Mouse (Mus musculus) heart, embryonic 13.5 days (tissue): ENCODE results near the gene Atf6. TPM values are rescaled to one million over a fixed set of nuclear protein-coding genes. Genes with fewer than 3 reads are reported as not detected.

Source experiments
- ATAC-seq: fragments of 200-750 bp; cut with Nextera tagmentation; 2 replicates; pipeline ENCODE4 v1.8.0; 2017; ENCODE audit warnings: moderate TSS enrichment; ENCODE audit not compliant: insufficient number of reproducible peaks, low FRiP score, low TSS enrichment; ENCODE audit errors: extremely low read depth
- H3K27ac ChIP-seq: fragments of 300-500 bp; sonication (generic); replicated peaks from 2 replicates; pipeline ENCODE4 v1.5.1; 2015; ENCODE audit warnings: moderate library complexity, mild to moderate bottlenecking, inconsistent platforms
- H3K27me3 ChIP-seq: fragments of 300-500 bp; sonication (generic); replicated peaks from 2 replicates; pipeline ENCODE4 v1.6.1; 2015; ENCODE audit warnings: mild to moderate bottlenecking, inconsistent platforms
- H3K36me3 ChIP-seq: fragments of 300-500 bp; sonication (generic); 2 replicates; pipeline ENCODE4 v1.6.1; 2015; ENCODE audit warnings: mild to moderate bottlenecking, inconsistent platforms
- H3K4me1 ChIP-seq: fragments of 300-500 bp; sonication (generic); 2 replicates; pipeline ENCODE4 v1.6.1; 2015; ENCODE audit warnings: inconsistent platforms
- H3K4me2 ChIP-seq: fragments of 300-500 bp; sonication (generic); 2 replicates; pipeline ENCODE4 v1.6.1; 2015; ENCODE audit warnings: inconsistent platforms, mild to moderate bottlenecking, moderate library complexity
- H3K4me3 ChIP-seq: fragments of 300-500 bp; sonication (generic); 2 replicates; pipeline ENCODE4 v1.5.1; 2015; ENCODE audit warnings: moderate library complexity, mild to moderate bottlenecking, inconsistent platforms
- H3K9ac ChIP-seq: fragments of 300-500 bp; sonication (generic); 2 replicates; pipeline ENCODE4 v1.6.1; 2015; ENCODE audit warnings: inconsistent platforms, mild to moderate bottlenecking, moderate library complexity
- H3K9me3 ChIP-seq: fragments of 300-500 bp; sonication (generic); 2 replicates; pipeline ENCODE4 v1.6.1; 2016; ENCODE audit warnings: inconsistent platforms
- WGBS: fragments of 180-500 bp; shearing (Covaris S2); methylation state at CpG from one replicate; pipeline ENCODE4 v1.1.7; 2015; ENCODE audit warnings: mixed read lengths; 5-methylcytosine and 5-hydroxymethylcytosine counted together
- polyA plus RNA-seq: library from polyadenylated mRNA; unstranded; fragments of >200 nt; fragmentation: Nextera tagmentation; extraction: Ambion mirVana; gene quantifications from 2 replicates; pipeline ENCODE4 v1.2.1, GENCODE M21; 2015

The Atf6 gene
- polyA plus RNA-seq, 1 experiment from 2014 or later = 10.1 TPM

DNA sequence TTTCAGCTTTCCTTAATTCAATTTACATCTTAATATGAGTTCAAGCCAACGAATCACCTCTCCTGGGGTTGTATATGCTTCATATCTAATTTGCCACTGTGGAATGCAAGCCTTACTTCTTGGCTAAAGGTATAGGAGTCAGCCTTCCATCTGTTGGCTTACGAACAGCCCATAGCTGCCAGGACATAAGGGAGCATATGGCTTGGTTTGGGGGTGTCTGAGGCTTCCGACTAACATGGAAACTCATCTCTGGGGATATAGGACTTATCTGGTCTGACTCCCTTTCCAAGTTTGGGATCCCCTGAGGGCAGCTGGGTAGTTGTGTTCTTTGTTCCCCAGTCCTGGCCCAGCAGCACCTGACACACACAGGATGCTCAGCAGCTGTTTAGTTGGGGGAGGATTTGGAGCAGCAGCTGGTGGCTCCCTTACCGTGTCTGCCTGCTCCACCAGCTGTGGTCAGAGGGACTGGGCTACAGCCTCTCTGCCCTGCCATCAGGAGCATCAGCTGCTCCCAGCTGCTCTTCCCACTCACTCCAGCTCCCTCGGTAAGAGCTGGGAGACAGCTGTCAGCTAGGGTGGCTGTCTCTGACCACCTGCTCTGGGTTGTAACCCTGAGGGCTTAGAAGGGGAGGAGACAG, 212.2 kb downstream of the Atf6 start:
- Histone ChIP-seq H3K9ac (no peak overlapping the region), H3K27me3 (no peaks in the 10 kb centered on the region), H3K9me3 (no peaks in the 10 kb centered on the region), H3K4me3 (no peak overlapping the region), H3K36me3 (peaks cover 56% of the 10 kb centered on the region), H3K27ac (no peak overlapping the region), H3K4me1 (peaks cover 48% of the 10 kb centered on the region), H3K4me2 (no peak overlapping the region)
- WGBS = 56% methylated on average over 5 of the region's 5 CpGs
- no peak for ATAC-seq

Other genes starting within 250 kb of the Atf6 start
- 35.8 and 38.4 TPM in 2 replicates for gene Olfml2b, start 223.2 kb downstream of the Atf6 start, polyA plus RNA-seq
- 0.48 and 0.76 TPM in 2 replicates for gene Gm26620, start 17.3 kb upstream of the Atf6 start, polyA plus RNA-seq
- 24.9 and 30.1 TPM in 2 replicates for gene Dusp12, start 17.8 kb upstream of the Atf6 start, polyA plus RNA-seq
- gene Fcrlb, start 45.2 kb upstream of the Atf6 start, polyA plus RNA-seq = 0.11 TPM in 1 of 2 replicates, not detected in the other
- 0.14 and 0.20 TPM in 2 replicates for gene Fcrla, start 59.8 kb upstream of the Atf6 start, polyA plus RNA-seq
- 0.27 and 0.76 TPM in 2 replicates for gene Fcgr2b, start 108.8 kb upstream of the Atf6 start, polyA plus RNA-seq
- gene Fcgr4, start 151.1 kb upstream of the Atf6 start, polyA plus RNA-seq = 0.37 and 0.85 TPM in 2 replicates
- 6.9 and 9.1 TPM in 2 replicates for gene Fcgr3, start 197.2 kb upstream of the Atf6 start, polyA plus RNA-seq
- gene Cfap126, start 246.1 kb upstream of the Atf6 start, polyA plus RNA-seq = 2.8 TPM in 2 replicates